Mouse (Mus musculus): ENCODE results near the gene Trim54. TPM values are rescaled to one million over a fixed set of nuclear protein-coding genes. Genes with fewer than 3 reads are reported as not detected.

Gene Trim54
- polyA plus RNA-seq (2015; fragmentation: Nextera tagmentation; extraction: Ambion mirVana): 0.14 and 0.16 TPM in 2 replicates

DNA sequence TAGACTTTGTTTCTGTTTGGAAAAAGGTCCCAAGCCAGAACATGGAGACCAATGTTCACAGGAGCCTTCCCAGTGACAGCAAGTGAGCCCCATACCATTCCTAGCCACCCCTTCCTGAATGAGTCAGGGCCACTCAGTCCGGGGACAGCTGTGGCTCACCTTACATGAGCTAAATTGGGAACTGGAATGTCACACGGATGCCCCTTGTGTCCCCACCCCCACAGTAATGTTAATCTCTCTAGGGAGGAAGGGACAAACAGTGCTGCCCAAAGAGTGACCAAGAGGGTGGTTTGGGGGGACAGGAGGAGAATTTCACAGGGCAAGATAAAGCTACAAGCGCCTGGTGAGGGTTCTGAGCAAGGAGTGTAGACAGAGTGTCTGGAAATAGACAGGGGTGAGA lies at the start of gene Trim54:
Trim54 (plus strand) TSS at position 359 of the 400 bp plus-strand sequence.
- DNase-seq (ENCODE audit: low spot score): no peak

DNA sequence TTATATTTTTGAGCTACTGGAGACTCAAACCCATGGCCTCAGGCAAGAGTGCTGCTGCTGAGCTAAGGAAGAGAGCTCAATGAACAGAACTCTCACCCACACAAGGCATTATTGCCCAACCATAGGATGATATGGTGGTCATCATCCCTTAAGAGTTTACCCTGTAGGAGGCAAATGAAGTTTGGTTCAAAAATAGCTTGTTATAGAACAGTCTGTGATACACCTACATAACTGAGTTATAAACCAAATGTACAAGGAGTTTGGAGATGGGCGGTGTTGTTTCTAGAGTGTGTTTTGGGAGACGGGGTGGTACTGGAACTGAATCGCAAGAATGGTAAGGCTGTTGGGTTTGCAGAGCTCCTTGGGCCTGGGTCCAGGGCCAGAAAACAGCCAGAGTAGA lies 46.7 kb upstream of the Trim54 start:
- no peak for DNase-seq (ENCODE audit: low spot score)

DNA sequence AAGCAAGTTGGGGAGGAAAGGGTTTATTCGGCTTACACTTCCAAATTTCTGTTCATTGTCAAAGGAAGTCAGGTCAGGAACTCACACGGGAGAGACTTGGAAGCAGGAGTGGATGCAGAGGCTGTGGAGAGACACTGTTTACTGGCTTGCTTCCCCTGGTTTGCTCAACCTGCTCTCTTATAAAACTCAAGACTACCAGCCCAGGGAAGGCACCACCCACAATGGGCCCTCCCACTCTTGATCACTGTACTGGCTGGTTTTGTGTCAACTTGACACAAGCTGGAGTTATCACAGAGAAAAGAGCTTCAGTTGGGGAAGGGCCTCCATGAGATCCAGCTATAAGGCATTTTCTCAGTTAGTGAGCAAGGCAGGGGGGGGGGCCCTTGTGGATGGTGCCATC lies 45.5 kb upstream of the Trim54 start:
- DNase-seq (ENCODE audit: low spot score): no peak

DNA sequence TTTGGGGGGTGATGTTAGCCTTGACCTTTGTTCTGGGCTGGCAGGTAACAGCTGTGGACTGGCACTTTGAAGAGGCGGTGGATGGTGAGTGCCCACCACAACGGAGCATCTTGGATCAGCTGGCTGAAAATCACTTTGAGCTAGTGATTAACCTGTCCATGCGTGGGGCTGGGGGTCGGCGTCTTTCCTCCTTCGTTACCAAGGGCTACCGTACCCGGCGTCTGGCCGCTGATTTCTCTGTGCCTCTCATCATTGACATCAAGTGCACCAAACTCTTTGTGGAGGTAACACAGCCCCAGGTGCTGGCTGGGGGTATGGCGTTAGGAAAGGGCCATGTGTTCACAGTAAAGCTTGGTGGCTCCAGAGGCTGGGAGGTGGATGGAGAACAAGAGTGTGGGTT lies 44.7 kb upstream of the Trim54 start:
- DNase-seq (ENCODE audit: low spot score): no peak

GRCm38 (mm10) chr5:31073176-31073575 lies 43.3 kb upstream of the Trim54 start:
- DNase-seq (ENCODE audit: low spot score): no peak

- DNase-seq (ENCODE audit: low spot score): no peak
Observed at GRCm38 (mm10) chr5:31076346-31076745, 40.2 kb upstream of the Trim54 start.

DNA sequence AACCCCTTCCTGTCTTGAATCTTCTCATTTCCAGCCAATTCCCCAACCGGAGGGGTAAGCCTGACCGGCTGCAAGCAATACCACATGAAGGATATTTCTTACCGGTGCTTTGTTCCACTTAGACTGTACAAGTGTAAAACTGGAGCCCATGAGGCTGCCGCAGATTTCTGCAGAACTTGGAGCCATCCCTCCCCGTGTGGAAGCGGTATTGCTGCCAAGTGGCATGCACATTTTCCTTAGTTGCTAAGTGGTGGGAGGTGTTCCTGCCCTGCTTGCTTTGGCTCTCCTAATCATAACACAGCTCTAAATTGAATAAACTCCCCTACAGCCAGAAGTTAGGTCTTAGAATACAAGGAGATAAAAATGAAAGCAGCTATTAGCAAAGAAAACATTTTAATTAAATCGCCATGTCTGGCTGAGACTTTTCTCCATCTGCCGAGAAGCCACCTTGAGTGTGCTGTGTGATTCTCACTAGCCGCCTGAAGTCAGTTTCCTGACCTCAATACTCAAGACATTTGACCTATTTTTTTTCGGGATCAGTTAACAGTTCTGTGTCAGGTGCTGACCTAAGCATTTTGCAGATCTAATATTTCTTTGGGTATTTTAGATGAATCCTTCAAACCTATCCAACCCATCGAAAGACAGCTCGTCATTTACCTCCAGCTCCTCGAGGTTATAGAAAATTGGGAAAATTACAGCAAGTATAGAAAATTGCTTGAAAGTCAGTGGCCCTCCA lies 36.3 kb upstream of the Trim54 start:
- DNase-seq (ENCODE audit: low spot score): no peak

GRCm38 (mm10) chr5:31080795-31081164 lies 35.7 kb upstream of the Trim54 start:
- no peak for DNase-seq (ENCODE audit: low spot score)

- DNase-seq (ENCODE audit: low spot score): peak; percentile 53
Observed at GRCm38 (mm10) chr5:31081386-31081785, 35.1 kb upstream of the Trim54 start.

- peak; percentile 61 for DNase-seq (ENCODE audit: low spot score)
Observed at GRCm38 (mm10) chr5:31082355-31082754, 34.2 kb upstream of the Trim54 start.

DNA sequence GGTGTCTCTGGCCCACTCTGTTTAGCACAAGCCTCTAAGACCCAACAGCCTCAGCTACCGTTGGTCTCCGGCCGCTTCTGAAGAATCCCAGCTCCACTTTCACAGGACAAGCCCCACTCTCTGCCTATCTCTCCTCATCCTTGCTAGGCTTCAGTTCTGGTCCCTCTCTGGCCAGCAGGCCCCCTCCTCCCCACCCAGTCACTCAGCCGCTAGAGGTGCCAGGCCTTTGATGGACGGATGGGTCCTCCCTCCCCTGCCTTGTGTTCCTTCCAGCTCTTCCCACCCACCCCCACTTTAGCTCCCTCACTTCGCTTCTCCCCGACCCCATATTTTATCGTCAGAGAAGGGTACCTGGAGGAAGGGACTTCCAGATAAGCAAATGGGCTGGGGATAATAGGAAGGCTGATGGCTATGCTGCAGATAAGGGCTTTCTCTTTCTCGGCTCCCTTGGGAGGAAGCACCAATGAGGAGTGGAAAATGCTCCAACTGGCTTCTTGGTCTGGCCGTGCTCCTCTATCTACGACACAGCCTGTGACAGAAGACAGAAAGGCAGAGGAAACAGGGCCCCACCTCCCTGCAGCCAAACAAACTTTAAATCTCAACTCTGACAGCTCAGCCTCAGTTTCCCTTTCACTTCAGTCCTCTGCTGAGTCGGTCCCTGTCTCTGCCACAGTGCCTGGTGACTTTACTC lies 33.4 kb upstream of the Trim54 start:
- no peak for DNase-seq (ENCODE audit: low spot score)

DNA sequence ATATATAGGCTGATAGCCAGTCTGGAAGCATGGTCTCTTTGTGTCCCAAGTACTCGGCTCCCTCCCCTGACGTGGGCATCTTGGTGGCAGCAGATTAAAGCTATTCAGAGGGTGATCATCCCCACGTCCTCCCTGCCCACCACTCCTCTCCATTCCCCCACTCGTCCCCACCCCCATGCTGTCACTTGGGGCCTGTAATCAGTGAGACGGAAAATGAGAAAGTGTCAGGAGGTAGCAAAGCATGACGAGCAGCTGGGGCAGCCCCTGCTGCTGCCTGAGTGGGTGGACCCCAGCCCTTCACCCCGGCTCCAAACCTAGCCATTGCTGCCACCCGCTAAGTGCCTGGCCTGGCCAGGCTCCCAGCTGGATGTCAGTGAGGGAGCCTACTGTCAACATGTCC lies 32.6 kb upstream of the Trim54 start:
- DNase-seq (ENCODE audit: low spot score): no peak

DNA sequence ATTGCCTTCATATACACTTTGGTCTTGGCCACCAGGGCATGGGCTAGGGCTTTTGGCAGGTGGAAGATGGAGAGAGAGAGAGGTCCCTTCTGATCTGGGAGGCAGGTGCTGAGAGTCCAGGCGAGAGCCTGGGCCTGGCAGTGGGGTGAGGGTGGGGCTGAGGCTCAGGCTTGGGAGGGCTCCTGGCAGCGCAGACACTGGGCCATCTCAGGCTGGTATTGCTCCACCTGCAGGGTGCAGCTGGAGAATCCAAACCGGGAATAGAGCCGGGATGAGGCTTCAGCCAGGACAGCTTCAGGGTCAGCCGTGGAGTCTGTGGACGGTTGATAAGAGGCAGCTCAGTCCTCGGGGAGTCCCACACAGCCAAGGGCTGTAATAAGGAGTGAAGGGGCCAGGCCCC lies 29.9 kb upstream of the Trim54 start:
- no peak for DNase-seq (ENCODE audit: low spot score)

DNA sequence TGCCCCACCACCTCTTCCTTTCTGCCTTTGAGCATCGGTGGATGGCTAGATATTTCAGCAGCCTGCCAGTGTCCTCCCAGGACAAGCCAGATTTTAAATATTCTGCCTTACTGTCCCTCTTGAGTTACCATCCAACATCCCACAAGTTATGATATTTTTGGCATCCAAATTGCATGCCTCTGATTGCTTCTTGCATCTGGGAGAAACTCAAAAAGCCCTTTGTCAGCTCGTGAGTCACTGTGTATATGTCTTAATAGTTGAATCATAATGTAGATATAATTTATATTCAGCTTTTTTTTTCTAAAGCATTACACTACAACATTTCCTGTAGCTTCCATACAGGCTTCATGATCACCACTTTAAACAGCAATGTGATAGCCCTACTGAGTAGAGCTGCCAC lies 29.4 kb upstream of the Trim54 start:
- DNase-seq (ENCODE audit: low spot score): no peak

- no peak for DNase-seq (ENCODE audit: low spot score)
Observed at GRCm38 (mm10) chr5:31092231-31092975, 24.1 kb upstream of the Trim54 start.

DNA sequence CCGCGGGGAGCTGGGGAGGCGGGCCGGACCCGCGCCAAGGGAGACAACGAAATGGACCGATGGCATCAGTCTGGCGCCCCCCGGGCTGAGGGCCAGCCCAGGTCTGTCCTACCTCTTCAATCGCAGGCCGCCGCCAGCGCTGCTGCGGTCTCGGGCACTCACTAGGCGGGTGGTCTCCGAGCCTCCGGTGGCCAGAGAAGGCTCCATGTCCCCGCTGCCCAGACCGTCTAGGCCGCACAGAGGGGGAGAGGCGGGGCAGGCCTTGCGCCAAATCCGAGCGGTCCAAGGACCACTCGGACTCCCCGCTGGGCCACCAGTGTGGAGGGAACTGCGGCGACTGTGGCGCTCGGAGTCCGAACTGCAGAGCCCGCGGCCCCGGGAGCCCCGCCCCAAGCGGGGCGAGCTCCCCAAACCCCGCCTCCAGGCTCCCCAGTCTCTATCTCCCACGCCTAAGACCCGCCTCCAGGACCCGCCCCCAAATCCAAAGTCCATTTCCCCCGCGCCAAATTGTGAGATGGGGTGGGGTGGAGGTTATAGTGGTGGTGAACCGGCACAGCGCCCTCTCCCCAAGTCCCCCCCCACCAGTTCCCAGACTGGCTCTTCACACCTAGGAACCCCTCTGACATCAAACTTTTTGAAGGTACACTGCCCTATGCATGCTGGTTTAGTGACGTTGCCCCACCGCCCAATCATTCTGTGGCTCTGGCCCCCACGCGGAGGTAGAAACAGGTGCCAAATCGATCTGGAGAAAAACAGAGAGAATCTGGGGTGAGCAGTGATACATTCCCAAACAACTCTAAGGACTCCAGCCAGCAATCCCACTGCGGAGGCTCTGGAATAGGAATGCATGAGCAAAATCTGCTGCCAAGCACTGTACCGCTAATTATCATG lies 23.1 kb upstream of the Trim54 start:
- DNase-seq (ENCODE audit: low spot score): peak; percentile 37

DNA sequence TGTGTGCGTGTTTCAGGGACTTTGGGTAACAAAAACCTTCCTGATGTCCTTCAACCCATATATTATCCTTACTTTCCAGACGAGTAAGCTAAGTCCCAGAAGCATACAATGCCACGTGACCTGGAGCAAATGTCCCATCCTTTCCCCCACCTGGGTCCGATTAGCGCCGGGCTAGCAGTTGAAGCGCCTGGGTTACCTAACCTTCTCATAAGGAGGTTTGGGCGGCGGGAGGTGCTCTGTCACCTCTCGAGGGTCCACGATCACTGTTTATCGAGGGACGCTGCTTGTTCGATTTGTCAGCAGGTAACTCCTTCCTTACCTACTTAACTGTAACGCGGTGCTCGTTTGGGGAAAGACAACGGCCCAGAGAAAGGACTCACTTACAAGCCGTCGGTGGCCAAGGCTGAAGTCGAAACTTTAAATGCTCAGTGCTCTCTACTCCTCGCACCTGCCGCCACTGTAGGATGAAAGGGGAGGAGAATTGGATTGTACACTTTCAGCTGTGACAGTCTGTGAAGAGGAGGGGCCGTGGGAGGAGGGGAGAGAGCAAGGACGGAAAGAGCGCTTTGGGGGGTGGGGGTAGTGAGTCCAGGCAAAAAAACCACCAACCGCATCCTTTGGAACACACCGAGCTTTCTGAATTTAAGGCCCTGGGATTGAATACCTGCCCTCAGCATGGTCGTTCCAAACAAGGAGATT lies 22.3 kb upstream of the Trim54 start:
- peak; percentile 35 for DNase-seq (ENCODE audit: low spot score)

- peak; percentile 18 for DNase-seq (ENCODE audit: low spot score)
Observed at GRCm38 (mm10) chr5:31094799-31095691, 21.5 kb upstream of the Trim54 start.

- no peak for DNase-seq (ENCODE audit: low spot score)
Observed at GRCm38 (mm10) chr5:31095711-31096480, 20.6 kb upstream of the Trim54 start.

All from thymus, postnatal 0 days (tissue).